Mouse (Mus musculus) neural tube, embryonic 12.5 days (tissue): Measurements from ENCODE around the gene Ccdc33. TPM values are rescaled to one million over a fixed set of nuclear protein-coding genes. Genes with fewer than 3 reads are reported as not detected.

Experiments used
- ATAC-seq: fragments of 200-750 bp; cut with Nextera tagmentation; 2 replicates; pipeline ENCODE4 v1.8.0; 2017; ENCODE audit warnings: low read depth, mild to moderate bottlenecking, moderate TSS enrichment, moderate library complexity; ENCODE audit not compliant: low FRiP score
- H3K27ac ChIP-seq: fragments of 300-500 bp; sonication (generic); 2 replicates; pipeline ENCODE4 v1.5.1; 2016
- H3K27me3 ChIP-seq: fragments of 300-500 bp; sonication (generic); replicated peaks from 2 replicates; pipeline ENCODE4 v1.6.1; 2016; ENCODE audit warnings: mild to moderate bottlenecking
- H3K36me3 ChIP-seq: fragments of 300-500 bp; sonication (generic); 2 replicates; pipeline ENCODE4 v1.6.1; 2016; ENCODE audit warnings: mild to moderate bottlenecking
- H3K4me1 ChIP-seq: fragments of 300-500 bp; sonication (generic); 2 replicates; pipeline ENCODE4 v1.6.1; 2016
- H3K4me2 ChIP-seq: fragments of 300-500 bp; sonication (generic); replicated peaks from 2 replicates; pipeline ENCODE4 v1.6.1; 2016; ENCODE audit warnings: mild to moderate bottlenecking
- H3K4me3 ChIP-seq: fragments of 300-500 bp; sonication (generic); 2 replicates; pipeline ENCODE4 v1.5.1; 2016
- H3K9ac ChIP-seq: fragments of 300-500 bp; sonication (generic); 2 replicates; pipeline ENCODE4 v1.6.1; 2016; ENCODE audit warnings: mild to moderate bottlenecking
- H3K9me3 ChIP-seq: fragments of 300-500 bp; sonication (generic); 2 replicates; pipeline ENCODE4 v1.6.1; 2016; ENCODE audit warnings: mild to moderate bottlenecking
- WGBS: fragments of 180-500 bp; shearing (Covaris S2); methylation state at CpG from one replicate; pipeline ENCODE4 v1.1.7; 2016; 5-methylcytosine and 5-hydroxymethylcytosine counted together
- polyA plus RNA-seq: library from polyadenylated mRNA; unstranded; fragments of >200 nt; fragmentation: Nextera tagmentation; extraction: Ambion mirVana; gene quantifications from 2 replicates; pipeline ENCODE4 v1.2.1, GENCODE M21; 2016

Gene Ccdc33
- polyA plus RNA-seq, 1 experiment from 2014 or later: 1.3 TPM

DNA sequence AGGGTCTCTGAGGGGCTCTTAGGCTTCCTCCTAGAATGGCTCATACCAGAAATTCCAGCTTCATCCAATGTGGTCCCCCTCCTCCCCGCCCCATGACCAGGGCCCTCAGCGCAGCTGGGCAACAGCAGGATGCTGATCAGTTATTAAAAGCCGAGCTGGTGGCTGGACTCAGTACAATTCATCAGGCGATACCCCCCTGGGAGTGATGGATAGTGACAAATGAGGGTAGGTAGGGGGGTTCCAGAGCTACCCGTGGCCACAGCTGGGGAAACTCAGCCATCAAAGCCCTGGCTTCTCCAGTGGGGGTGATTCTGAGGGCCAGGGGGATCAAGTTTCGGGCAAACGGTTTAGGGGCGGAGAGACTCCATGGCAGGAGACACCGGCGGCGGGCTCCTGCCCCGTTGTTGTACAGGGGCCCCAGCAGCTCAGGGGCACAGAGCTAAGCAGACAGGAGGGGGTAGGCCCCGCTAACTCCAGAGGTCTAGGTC, 10.3 kb upstream of the Ccdc33 start:
- H3K4me1 ChIP-seq: peaks cover 39% of the 10 kb centered on the region
- H3K27me3 ChIP-seq: peaks cover 50% of the 10 kb centered on the region
- 2% methylated on average over 13 of the region's 13 CpGs for WGBS

GRCm38 (mm10) chr9:58125811-58126210, 7.2 kb upstream of the Ccdc33 start:
- no peak overlapping the region for H3K27ac ChIP-seq
- H3K4me1 ChIP-seq: peaks cover 34% of the 10 kb centered on the region
- H3K9ac ChIP-seq: no peak overlapping the region
- H3K36me3 ChIP-seq: no peaks in the 10 kb centered on the region
- H3K4me3 ChIP-seq: no peak overlapping the region
- H3K27me3 ChIP-seq: peaks cover 49% of the 10 kb centered on the region
- 39% methylated on average over 4 of the region's 4 CpGs for WGBS
- no peaks in the 10 kb centered on the region for H3K9me3 ChIP-seq
- ATAC-seq: no peak
- H3K4me2 ChIP-seq: no peak overlapping the region

More for the DNA sequence above, 10.3 kb upstream of the Ccdc33 start:
- 0 out of 2 replicates have a peak, but pooled peaks have one; percentile 23 for ATAC-seq
- no peaks in the 10 kb centered on the region for H3K36me3 ChIP-seq
- H3K9me3 ChIP-seq: no peaks in the 10 kb centered on the region
- peak overlapping the region; percentile 37 for H3K4me2 ChIP-seq
- H3K27ac ChIP-seq: no peak overlapping the region
- 0 out of 2 replicates have a peak overlapping the region, but pooled peaks have one; percentile 35 for H3K9ac ChIP-seq
- H3K4me3 ChIP-seq: no peak overlapping the region

DNA sequence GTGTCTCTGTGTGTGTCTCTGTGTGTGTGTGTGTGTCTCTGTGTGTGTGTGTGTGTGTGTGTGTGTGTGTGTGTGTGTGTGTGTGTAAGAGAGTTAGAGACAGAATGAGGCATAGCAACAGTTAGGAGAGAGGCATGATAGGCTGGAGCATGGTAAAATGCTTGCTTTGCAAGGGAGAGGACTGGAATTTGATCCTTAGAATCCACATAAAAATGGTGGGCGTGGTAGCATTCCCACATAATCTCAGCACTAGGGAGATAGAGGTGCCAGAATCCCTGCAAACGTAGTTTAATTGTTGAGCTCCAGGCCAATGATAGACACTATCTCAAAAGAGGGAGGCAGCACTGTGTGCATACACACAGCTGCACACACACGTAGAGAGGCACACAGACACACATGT, 6.5 kb upstream of the Ccdc33 start:
- H3K9me3 ChIP-seq: no peaks in the 10 kb centered on the region
- WGBS: 55% methylated on average over 3 of the region's 3 CpGs
- H3K4me2 ChIP-seq: no peak overlapping the region
- H3K36me3 ChIP-seq: no peaks in the 10 kb centered on the region
- no peak overlapping the region for H3K9ac ChIP-seq
- no peak overlapping the region for H3K27ac ChIP-seq
- H3K27me3 ChIP-seq: peaks cover 42% of the 10 kb centered on the region
- no peak for ATAC-seq
- H3K4me1 ChIP-seq: peaks cover 32% of the 10 kb centered on the region
- no peak overlapping the region for H3K4me3 ChIP-seq

GRCm38 (mm10) chr9:58116024-58116651, 2.5 kb downstream of the Ccdc33 start:
- no peak for ATAC-seq

GRCm38 (mm10) chr9:58115297-58115925, 3.2 kb downstream of the Ccdc33 start:
- Histone ChIP-seq H3K4me1 (peaks cover 59% of the 10 kb centered on the region), H3K27ac (peak overlapping the region; percentile 22; the same call in 1 of the 2 replicates), H3K27me3 (peaks cover 39% of the 10 kb centered on the region), H3K36me3 (no peaks in the 10 kb centered on the region), H3K9me3 (no peaks in the 10 kb centered on the region), H3K4me2 (no peak overlapping the region), H3K9ac (no peak overlapping the region), H3K4me3 (no peak overlapping the region)
- WGBS: 17% methylated on average over 7 of the region's 7 CpGs
- no peak for ATAC-seq

More at GRCm38 (mm10) chr9:58116024-58116651, 2.5 kb downstream of the Ccdc33 start:
- Histone ChIP-seq H3K4me2 (no peak overlapping the region), H3K27me3 (peaks cover 35% of the 10 kb centered on the region), H3K4me1 (peaks cover 52% of the 10 kb centered on the region), H3K9ac (no peak overlapping the region), H3K4me3 (no peak overlapping the region), H3K9me3 (no peaks in the 10 kb centered on the region), H3K36me3 (no peaks in the 10 kb centered on the region), H3K27ac (peak overlapping the region; percentile 22; the same call in 1 of the 2 replicates)
- WGBS: 29% methylated on average over 7 of the region's 7 CpGs

DNA sequence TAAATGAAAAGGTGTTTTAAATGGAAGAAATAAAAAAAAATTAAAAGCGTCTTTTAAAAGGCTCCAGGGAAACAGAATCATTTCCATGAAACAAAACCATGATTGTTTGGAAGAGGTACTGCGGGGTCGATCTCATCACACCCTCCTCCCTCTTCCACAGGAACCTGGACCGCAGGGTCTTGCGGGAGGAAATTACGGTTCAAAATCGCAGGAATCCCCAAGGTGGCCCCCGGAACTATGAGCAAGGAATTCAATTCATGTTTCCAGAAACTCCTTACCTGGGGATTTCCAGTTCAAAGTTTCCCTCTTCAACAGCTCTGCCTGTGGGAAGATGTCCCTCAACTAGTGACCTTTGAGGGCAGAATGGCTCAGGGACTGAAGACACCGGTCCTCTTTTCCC, 4.6 kb downstream of the Ccdc33 start:
- WGBS: 3% methylated on average over 9 of the region's 9 CpGs
- no peak for ATAC-seq
- Histone ChIP-seq H3K27me3 (peaks cover 48% of the 10 kb centered on the region), H3K4me1 (peaks cover 59% of the 10 kb centered on the region), H3K27ac (no peak overlapping the region; the same call in 1 of the 2 replicates), H3K4me3 (no peak overlapping the region), H3K4me2 (peak overlapping the region; percentile 51), H3K36me3 (no peaks in the 10 kb centered on the region), H3K9ac (0 out of 2 replicates have a peak overlapping the region, but pooled peaks have one; percentile 5), H3K9me3 (no peaks in the 10 kb centered on the region)

DNA sequence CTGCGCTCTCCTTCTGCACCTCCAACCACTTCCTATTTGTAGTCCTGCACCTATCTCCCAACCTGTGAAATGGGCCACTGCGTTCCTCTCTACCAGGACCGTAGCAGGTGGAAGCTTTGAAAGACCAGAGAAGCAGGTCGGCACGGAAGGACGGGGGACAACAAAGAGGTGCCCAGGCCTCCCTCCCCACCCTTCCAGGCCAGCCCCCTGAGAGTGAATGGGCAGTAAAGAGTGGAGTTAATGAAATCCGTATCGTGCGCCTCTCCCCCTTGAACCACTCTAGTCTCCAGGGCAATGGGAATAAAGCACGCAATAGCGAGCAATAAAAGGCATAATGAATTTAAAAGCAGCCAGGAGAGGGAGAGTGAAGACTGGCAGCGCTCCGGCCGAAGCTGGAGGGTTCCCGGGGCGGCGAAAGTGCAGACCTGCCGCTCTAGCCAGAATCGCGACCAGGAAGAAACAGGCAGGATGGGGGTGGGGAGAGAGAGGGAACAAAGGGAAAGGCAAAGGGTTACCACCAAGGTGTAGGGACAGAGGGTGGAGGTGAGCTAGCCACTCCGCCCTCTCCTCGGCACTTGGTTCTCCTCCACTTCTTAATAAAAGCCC, 5.2 kb downstream of the Ccdc33 start:
- Histone ChIP-seq H3K27me3 (peaks cover 45% of the 10 kb centered on the region), H3K27ac (peak overlapping the region; percentile 17), H3K9me3 (no peaks in the 10 kb centered on the region), H3K4me3 (0 out of 2 replicates have a peak overlapping the region, but pooled peaks have one; percentile 5), H3K36me3 (no peaks in the 10 kb centered on the region), H3K4me1 (peaks cover 59% of the 10 kb centered on the region), H3K4me2 (peak overlapping the region; percentile 51), H3K9ac (no peak overlapping the region)
- ATAC-seq: peak; percentile 54
- under 1% methylated on average over 22 of the region's 22 CpGs for WGBS

DNA sequence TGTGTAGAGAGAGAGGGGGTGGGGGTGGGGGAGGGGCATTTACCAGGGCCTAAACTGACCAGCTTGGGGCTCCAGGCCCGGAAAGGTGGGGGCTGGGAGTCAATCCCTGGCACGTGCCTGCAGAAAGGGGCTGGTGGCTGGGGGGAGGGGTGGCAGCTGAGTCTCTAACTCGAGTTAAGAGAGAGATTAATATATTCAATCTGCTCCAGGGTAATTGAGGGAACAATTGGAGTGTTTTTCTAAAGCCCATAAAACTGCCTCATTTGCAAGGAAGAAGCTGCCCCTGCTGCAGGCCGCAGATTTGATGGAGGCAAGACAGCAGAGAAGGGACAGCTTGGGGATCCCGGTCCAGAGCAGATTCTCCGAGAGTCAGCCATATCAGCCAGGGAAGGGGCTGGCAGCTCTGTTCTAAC, 5.8 kb downstream of the Ccdc33 start:
- H3K36me3 ChIP-seq: no peaks in the 10 kb centered on the region
- WGBS: 1% methylated on average over 6 of the region's 6 CpGs
- H3K27me3 ChIP-seq: peaks cover 42% of the 10 kb centered on the region
- peak; percentile 75 for ATAC-seq
- no peak overlapping the region for H3K9ac ChIP-seq
- no peak overlapping the region for H3K4me3 ChIP-seq
- peaks cover 61% of the 10 kb centered on the region for H3K4me1 ChIP-seq
- H3K4me2 ChIP-seq: peak overlapping the region; percentile 51
- no peaks in the 10 kb centered on the region for H3K9me3 ChIP-seq
- peak overlapping the region; percentile 17 for H3K27ac ChIP-seq

DNA sequence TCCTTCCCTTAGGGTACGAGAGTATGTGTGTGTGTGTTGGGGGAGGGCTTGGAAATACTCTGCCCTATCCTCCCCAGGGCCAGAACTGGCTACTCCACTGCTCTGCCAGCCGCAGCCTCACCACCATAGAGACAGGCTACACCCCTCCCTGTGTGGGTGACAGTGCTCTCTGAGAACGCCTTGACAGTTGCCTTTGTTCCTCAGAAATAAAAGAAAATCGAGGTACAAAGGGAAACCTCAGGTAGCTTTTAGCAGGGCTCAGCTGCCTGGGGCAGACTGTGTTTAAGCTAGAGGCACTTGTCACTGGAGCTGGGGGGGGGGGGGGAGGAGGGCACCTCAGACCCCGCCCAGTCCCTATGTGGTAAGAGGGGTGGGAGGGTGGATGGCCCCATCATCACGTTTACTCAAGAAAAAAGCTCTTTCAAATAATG, 6.3 kb downstream of the Ccdc33 start:
- peaks cover 66% of the 10 kb centered on the region for H3K4me1 ChIP-seq

GRCm38 (mm10) chr9:58111431-58111830, 7.2 kb downstream of the Ccdc33 start:
- Histone ChIP-seq H3K4me1 (peaks cover 63% of the 10 kb centered on the region), H3K36me3 (no peaks in the 10 kb centered on the region), H3K9ac (no peak overlapping the region), H3K27me3 (peaks cover 33% of the 10 kb centered on the region), H3K4me3 (no peak overlapping the region), H3K9me3 (no peaks in the 10 kb centered on the region), H3K4me2 (no peak overlapping the region), H3K27ac (peak overlapping the region; percentile 62; the same call in 1 of the 2 replicates)
- 35% methylated on average over 6 of the region's 6 CpGs for WGBS
- no peak for ATAC-seq

More for the DNA sequence above, 6.3 kb downstream of the Ccdc33 start:
- peaks cover 42% of the 10 kb centered on the region for H3K27me3 ChIP-seq
- peak overlapping the region; percentile 51 for H3K4me2 ChIP-seq
- 0 out of 2 replicates have a peak overlapping the region, but pooled peaks have one; percentile 10 for H3K9ac ChIP-seq
- no peaks in the 10 kb centered on the region for H3K36me3 ChIP-seq
- WGBS: 4% methylated on average over 5 of the region's 6 CpGs
- H3K4me3 ChIP-seq: no peak overlapping the region
- peak; percentile 67 for ATAC-seq
- no peaks in the 10 kb centered on the region for H3K9me3 ChIP-seq
- H3K27ac ChIP-seq: peak overlapping the region; percentile 62

DNA sequence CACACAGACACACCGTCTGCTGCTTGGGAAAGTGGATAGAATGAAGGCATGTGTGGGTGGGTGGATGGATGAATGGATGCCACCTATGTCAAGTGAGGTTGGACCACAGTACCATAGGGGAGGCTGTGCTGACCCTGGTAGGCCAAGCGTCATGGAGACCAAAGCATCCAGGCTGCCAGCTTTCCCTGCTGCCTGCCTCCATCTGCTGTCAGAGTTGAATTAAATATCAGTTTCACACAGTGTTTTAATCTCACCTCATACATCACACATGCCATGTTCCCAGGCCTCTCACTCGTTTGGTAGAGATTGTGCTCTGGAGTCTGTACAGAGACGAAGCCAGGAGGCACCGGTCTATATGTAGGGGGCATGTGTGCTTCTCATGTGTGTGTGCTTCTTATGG, 7.8 kb downstream of the Ccdc33 start:
- Histone ChIP-seq H3K36me3 (no peaks in the 10 kb centered on the region), H3K27me3 (peaks cover 30% of the 10 kb centered on the region), H3K27ac (no peak overlapping the region), H3K4me2 (no peak overlapping the region), H3K9ac (no peak overlapping the region), H3K4me3 (no peak overlapping the region), H3K9me3 (no peaks in the 10 kb centered on the region), H3K4me1 (peaks cover 63% of the 10 kb centered on the region)
- WGBS: 69% methylated on average over 5 of the region's 5 CpGs
- ATAC-seq: no peak

DNA sequence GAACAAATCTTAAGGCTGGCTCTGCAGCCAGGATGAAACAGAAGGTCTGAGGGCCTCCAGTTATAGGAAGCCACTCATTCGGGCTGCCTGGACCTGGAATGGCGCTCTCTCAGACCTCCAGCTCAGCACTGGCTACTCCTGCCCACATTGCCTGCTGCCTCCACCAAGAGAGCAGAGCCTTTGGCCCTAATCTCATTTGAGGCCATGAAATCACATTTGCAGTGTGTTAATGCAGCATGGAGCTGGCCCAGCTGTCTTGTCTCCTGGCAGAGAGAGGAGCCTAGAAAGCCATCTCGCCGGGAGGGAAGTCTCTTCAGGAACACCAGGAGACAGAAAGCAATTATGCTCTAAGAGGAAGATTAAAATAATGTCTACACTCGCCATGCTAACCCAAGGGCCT, 11.1 kb downstream of the Ccdc33 start:
- ATAC-seq: no peak
- H3K27me3 ChIP-seq: peaks cover 20% of the 10 kb centered on the region
- H3K9ac ChIP-seq: no peak overlapping the region
- WGBS: 54% methylated on average over 5 of the region's 5 CpGs
- H3K4me1 ChIP-seq: peaks cover 39% of the 10 kb centered on the region
- no peaks in the 10 kb centered on the region for H3K36me3 ChIP-seq
- no peak overlapping the region for H3K4me2 ChIP-seq
- no peak overlapping the region for H3K27ac ChIP-seq
- H3K4me3 ChIP-seq: no peak overlapping the region
- no peaks in the 10 kb centered on the region for H3K9me3 ChIP-seq
